Mouse (Mus musculus) CH12.LX (cell line): Measurements from ENCODE around the gene Traf3.

Experiments used
- EP300 ChIP-seq: IDR thresholded peaks from 2 replicates; pipeline ENCODE4 v1.6.1; 2011; ENCODE audit warnings: low read length, improper control_type of control experiment
- JUND ChIP-seq: conservative IDR thresholded peaks from 2 replicates; pipeline ENCODE4 v1.6.1; 2011; ENCODE audit warnings: low read depth, low read length, improper control_type of control experiment
- MXI1 ChIP-seq: IDR thresholded peaks from 2 replicates; pipeline ENCODE4 v1.6.1; 2011; ENCODE audit warnings: mild to moderate bottlenecking, low read depth, low read length, improper control_type of control experiment
- TCF12 ChIP-seq: IDR thresholded peaks from 2 replicates; pipeline ENCODE4 v1.6.1; 2014; ENCODE audit warnings: low read depth, mild to moderate bottlenecking, inconsistent platforms, low read length, improper control_type of control experiment

DNA sequence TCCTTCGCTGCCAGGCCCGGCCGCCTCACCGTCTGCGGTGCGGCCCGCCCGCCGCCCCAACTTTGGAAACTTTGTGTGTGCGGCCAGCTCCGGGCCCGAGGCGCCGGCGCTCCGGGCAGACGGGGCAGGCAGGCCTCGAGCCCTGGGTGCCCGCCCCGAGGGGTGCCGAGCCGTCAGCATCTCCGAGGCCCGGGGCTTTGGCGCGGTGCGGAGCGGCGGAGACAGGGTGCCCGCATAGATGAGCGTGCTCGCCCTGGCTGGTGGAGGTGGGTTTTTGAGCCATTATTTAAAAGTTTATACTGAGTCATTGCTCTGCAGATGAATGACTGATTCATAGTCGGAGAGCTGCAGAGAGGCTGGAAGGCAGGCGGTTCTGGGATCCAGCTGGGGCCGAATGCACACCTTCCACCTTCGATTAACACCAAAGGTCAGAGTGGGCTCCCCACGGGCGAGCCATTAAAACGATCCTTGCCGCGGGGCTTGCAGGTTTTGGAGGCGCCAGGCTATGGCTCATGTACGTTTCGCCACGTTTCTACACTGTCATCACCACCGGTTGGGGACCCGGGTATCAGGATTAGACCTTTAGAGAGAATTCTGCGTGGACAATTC lies 615 bp downstream of the Traf3 start:
- TF ChIP-seq TCF12 (no peak), EP300 (no peak), JUND (no peak), MXI1 (peak; percentile 76; the same call in 1 of the 2 replicates)
